Mouse (Mus musculus): ENCODE data around the gene Efcab9.

Efcab9 gene

DNA sequence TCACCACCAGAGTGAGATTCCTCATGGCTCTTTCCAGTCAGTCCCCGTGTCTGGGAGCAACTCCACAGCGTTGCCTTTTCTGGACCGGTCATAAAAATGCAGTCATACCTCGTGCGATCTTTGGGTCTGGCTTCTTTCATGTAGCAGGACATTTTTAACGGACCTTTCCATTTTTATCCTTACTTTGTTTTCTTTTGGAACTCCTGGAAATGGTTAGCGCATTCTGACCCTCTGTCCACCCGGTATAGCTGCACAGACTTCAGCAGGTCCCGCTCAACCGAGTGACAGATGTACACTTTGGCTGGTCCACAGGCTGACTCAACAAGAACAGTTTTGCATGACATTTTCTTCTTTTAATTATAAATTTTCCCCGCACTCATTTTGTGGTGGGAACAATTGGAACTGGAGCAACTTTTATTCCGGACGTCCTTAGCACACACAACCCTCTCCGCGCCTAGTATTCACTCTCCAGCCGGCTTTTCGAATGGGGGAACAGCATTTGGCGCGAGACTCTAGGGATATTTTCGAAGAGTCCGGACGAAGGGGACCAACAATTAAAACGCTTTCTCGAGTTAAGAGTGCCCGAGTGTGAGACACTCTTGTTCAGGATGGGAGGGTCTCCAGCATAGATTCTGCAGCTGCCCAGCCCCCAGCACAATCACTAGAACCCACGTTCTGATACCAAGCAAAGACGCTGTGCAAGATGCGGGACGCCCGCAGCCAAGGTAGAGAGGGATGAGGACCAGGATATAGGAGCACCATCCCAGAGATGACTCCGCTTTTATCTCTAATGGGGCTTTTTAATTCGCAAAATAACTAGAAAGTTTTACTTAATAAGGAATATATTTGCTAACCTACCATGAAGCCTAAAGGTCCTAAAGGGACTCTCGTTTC lies at the start of gene Efcab9:
Gene Efcab9 (minus strand): TSS at position 211 of the 894 bp plus-strand sequence.
- DNase-seq (ENCODE audit: low spot score): no peak

DNA sequence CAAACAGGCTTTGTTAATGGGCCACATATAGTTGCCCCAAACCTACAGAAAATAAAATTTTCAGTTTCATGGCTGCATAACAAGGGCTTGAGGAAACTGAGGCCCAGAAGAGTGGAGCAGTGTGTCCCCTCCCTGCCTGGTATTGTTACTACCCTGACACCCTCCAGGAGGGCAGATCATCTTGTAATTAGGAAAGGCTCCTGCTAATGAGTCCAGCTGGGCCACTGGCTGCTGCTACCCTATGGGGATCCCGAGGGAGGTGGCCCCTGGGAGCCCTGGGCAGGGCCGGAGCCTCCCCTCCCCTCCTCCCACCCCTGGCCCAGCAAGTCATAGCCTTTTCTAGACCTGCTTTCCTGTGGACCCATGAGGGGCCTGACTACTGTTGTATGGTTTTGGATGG lies 49.1 kb upstream of the Efcab9 start:
- DNase-seq (ENCODE audit: low spot score): no peak

DNA sequence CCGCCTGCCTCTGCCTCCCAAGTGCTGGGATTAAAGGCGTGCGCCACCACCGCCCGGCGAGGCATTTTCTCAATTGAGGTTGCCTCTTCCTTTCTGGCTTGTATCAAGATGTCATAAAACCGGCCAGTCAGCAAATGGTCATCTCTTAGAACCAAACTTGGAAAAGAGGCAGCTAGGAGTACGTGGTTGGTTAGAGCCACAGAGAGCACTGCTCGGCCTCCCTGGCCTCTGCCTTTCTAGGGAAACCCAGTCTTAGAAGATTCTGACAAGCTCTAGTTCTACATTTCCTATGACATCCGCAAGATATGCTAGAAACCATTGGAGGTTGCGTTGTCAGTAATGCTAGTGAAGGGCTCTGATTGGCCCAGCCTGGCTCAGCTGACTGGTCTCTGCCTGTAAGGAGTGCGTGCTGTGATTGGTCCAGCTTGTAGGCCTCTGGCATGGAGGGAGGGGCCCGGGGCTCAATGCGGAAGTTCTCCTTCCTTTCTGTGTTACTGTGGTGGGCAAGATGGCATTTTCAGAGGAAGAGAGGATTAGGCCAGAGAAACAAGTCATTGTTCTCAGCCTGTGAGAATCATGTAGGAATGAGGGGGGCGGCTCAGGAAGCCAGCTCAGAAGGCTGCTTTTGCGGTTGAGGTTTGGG lies 48.5 kb upstream of the Efcab9 start:
- no peak for DNase-seq (ENCODE audit: low spot score)

DNA sequence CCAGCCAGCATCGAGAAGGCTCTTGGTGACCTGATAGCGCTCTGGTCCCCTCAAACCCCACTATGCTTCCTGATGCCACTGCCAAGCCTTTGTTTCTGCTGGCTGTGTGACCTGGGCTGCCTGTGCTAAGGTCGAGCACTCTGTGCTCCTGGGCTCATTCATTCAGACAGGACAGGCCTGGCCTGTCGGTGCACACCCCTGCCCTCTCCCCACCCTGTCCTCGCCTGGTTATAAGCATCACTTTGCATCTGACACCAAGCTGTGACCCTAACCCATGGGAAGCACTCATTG lies 44.8 kb upstream of the Efcab9 start:
- DNase-seq (ENCODE audit: low spot score): no peak

DNA sequence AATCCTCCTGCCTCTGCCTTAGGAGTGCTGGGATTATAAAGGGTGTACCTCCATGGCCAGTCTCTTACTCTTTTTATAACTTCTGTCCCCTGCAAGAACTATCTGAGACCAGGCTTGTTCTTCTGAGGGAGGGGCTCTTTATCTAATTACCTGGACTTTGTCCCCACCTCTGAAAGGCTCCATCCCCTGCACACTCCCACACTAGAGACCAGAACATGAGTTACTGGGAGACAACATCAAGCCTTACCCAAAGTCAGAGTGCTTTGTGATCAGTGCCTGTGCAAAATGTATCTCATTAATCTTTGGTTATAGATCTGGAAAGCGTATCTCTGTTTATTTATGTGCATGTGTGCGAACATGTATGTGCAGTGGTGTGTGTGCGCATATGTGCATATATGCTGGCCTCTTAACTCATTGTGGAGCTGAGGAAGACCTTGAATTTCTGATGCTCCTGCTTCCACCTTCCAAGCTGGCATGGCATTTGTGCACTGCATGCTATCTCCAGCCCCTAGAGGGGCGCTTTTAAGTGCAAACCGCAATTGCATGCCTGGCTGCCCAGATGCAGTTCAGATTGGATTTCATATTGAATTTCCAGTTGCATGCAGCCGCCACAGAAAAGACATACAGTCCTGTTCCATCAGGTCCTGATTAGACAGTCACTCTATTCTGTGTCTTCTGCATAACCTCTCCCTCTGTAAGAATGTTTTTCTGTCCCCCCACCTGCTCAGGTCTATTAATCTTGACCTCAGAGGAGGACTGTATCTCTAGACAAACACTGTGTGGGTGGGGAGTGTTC lies 44.3 kb upstream of the Efcab9 start:
- DNase-seq (ENCODE audit: low spot score): no peak

DNA sequence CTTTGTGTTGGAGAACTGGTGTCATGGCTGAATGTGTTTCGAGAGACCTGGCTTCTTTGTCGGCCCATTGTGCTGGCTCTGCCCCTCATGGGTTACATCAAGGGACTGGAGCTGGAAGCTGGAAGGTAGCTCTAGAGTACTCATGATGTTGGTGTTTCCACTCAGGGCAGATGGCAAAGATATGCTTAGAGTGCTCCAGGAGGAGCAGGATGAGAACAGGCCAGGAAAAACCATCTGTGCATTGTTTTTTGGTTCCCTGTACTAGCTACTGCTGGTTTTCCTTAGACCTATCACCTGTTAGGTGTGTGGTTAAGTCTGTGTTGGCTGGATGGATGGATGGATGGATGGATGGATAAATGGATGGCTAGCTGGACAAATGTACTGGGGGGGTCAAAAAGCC lies 41.8 kb upstream of the Efcab9 start:
- DNase-seq (ENCODE audit: low spot score): no peak

DNA sequence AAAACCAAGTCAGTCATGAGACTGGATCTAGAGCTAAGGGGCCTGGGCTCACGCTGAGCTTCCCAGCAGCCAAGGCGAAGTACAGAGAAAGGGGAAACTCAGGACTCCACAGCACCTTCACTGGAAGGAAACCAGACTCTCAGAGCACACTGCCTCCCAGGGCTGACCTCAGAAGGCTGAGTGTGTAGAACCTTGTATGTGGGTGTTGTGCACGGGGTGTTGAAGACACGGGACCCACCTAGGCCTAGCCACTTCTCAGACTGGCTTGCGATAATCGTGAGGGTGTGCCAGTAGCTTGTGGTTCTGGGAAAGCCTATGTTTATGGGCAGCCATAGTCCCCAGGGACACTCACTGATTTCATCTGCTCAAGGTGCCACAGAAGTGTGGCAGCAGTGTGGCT lies 39.2 kb upstream of the Efcab9 start:
- DNase-seq (ENCODE audit: low spot score): no peak

DNA sequence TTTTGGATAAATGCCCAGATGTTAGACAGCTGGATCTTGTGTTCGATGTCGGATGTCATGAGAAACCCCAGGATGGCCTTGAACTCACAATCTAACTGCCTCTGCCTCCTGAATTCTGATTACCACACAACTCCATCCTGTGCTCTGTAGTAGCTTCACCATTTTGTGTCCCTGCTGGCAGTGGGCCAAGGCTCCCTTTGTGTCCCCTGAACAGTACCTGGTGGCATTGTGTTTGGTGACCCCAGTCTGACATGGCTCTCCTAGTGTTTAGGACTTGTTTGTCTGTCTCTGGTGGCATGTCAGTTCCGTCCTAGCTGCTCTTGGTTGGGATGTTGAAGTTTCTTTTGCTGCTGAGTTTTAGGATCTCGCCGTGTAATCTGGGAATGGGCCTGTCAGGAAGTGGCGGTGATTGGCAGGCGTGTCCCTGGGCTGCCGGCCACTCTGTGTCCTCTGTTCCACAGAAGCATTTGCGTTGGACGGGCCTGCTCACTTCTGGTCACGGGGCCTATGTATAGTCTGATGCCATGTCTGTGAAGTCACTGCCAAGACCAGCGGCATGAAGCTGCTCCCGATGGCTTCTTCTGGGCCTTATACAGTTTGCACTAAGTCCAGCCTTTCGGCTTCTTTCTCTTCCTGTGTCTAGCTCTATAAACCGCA lies 36.9 kb upstream of the Efcab9 start:
- DNase-seq (ENCODE audit: low spot score): no peak

GRCm38 (mm10) chr11:32568060-32568459 lies 36.2 kb upstream of the Efcab9 start:
- DNase-seq (ENCODE audit: low spot score): no peak

DNA sequence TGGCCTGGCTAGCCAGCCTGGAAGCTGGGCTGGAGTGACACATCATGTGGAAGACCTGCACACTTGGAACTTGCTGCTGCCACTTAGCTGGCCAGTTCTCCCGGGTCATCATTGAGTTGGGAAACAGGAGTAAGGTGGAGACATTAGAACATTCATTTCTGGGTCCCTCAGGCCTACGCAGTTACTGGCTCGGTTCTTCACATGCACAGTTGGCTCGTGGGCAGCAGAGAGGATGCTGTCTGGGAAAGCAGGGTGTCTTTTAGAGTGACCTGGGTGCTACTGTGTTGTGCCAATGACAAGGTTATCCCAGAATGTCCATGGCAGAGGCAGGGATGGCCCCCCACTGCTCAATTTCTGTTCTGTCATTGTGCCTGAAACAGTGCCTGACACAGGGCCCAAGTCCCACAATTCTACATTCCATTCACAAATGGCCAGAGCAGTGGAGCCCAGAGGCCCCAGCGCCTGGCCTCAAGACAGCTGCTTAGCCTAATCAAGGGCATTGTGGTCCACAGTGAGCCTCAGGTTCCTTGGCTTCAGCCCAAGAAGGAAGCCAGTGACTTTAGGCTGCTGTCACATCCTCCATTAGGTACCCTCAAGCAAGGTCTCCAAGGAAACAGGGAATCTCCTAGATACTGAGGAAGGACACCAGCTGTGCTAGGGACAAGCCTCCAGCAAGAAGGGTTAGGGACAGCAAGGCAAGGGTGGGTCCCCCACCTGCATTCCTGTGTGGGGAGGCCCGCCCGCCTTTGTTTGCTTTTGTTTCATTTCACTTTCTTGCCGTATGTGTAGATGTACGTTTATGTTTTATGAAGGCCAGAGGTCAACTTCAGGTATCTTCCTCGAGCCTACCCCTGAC lies 35.3 kb upstream of the Efcab9 start:
- DNase-seq (ENCODE audit: low spot score): no peak

- DNase-seq (ENCODE audit: low spot score): no peak
Measured at GRCm38 (mm10) chr11:32566184-32566583, 34.3 kb upstream of the Efcab9 start.

DNA sequence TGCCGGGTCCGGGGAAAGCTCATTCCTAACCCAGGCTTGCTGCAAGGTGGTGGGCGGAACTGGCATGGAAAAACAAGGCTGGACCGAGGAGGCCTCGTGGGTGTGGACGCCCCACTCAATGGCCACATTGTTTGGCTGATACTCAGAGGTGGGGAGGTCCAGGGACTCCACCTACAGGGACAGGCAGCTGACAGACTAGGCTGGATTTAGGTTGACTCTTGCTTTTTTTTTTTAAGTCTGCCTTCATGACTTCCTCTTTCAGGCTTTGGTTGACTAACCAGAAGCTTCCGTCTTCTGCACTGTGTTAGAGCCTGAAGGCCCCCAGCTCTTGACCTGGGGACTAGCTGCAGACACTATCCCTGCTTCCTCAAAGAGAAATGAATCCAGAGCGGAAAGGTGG lies 33.2 kb upstream of the Efcab9 start:
- DNase-seq (ENCODE audit: low spot score): no peak

DNA sequence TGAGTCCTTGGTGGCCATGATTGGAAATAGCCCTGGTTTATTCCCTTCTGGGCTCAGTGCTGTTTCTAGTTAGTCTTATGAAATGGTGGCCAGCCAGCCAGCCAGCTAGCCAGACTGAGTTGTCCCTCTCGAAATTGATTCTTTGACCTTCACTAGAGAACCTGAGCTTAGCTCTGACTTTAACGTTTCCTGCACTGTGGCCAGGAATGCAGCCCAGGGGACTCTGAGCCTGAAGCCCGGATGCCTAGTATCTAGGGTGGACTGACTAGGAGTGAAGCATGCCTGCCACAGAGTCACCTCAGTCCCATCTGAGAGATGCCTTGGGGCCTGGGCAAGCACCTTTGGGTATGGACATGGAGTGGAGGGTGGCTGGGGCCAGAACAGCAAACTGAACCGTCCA lies 32.7 kb upstream of the Efcab9 start:
- DNase-seq (ENCODE audit: low spot score): no peak

GRCm38 (mm10) chr11:32563660-32564059 lies 31.8 kb upstream of the Efcab9 start:
- DNase-seq (ENCODE audit: low spot score): no peak

- no peak for DNase-seq (ENCODE audit: low spot score)
Measured at GRCm38 (mm10) chr11:32562706-32563105, 30.8 kb upstream of the Efcab9 start.

DNA sequence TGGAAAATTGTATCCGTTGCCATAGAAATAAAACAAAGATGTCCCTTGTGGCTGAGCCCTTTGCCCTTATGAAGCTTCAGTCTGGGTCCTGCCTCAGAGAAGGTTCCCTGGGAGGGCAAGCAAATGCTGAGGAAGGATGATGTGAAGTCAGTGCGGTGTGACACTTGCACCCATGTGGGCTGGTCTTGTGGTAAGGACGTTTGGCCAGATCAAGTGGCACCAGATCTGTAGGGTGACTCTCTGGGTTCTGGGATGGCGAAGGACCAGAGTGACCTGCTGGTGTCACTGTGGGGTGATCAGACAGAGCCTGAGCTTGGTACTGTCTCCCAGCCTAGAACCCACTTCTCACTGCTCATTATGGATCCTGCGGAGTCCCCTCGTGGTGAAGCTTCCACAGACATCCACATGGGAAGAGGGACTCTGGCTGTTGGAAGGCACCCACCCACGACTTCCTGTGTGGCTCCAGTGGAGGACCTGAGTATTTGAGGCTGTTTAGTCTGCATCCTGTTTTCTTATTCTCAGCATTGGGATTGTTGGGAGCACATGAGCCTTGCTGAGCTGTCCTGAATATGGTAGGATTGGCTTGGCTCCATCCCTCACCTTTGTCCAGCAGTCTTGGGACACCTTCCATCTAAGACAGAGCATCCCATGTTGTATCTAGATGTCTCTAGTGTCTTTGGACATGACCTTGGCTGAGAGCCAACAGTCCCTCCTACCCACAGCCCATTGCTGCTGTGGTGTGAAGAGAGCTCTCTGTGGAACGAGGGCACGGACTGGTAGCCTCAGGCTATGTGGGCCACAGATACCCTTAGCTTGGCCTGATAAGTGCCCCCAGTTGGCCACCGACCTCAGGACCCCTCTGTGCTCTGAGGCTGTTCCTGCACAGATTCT lies 29.8 kb upstream of the Efcab9 start:
- DNase-seq (ENCODE audit: low spot score): no peak

DNA sequence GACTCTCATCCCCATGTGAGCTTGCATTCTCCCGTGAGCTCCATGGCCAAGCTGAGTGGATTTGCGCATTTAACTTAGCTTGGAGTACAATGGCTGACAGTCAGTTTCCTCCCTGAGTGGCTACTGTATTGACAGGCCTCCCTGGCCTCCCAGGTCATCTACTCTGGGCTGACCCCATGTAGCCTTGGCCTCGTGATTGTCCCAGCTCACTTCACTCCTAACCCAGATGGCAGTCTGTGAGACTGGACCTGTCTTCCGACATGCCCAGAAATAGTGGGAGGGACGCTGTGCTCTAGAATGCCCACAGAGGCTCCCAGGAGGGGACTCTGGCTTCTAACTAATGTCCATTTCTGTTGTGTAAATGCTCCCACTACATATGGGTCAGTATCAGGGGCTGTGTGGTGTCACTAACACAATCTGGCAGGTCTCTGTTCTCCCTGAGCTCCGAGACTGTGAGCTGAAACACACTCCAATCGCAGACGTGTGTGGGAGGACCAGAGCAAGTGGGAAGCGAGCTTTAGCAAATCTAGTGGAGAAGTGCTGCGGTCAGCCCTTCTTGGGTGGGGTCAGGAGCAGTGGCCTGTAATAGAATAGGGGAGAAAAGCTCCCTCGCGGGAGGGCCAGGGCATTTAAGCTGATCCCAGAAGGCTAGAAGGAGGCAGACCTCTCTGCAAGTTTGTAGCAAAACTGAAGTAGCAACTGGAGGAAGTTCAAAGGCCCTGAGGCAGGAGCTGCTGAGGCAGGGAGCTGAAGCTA lies 28.3 kb upstream of the Efcab9 start:
- no peak for DNase-seq (ENCODE audit: low spot score)

DNA sequence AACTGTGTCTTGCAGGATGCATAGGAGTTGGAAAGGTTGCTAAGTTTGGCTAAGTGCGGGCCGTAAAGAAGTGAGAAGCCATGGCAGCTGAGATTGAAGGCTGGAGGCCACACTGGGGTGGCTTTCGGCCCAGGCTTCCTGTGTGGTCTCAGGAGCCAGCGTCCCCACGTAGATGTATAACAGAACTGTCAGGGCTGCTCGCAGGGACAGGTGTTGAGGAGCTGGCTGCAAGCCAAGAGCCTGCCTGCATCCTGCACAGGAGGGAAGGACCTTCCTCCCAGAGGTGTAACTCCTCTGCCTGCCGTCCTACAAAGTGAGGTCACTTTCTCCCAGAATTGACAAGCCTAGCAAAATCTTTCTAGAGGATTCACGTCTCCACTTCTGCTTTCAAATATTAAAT lies 26.8 kb upstream of the Efcab9 start:
- no peak for DNase-seq (ENCODE audit: low spot score)

- no peak for DNase-seq (ENCODE audit: low spot score)
Measured at GRCm38 (mm10) chr11:32558026-32558425, 26.1 kb upstream of the Efcab9 start.
